Mouse (Mus musculus): ENCODE measurements around the gene 4930470P17Rik.
"Not testable (repeated sequence)": the region's sequence is repeated elsewhere in the genome, so short reads cannot be mapped to it uniquely, and the experiment has no call there.

4930470P17Rik gene

DNA sequence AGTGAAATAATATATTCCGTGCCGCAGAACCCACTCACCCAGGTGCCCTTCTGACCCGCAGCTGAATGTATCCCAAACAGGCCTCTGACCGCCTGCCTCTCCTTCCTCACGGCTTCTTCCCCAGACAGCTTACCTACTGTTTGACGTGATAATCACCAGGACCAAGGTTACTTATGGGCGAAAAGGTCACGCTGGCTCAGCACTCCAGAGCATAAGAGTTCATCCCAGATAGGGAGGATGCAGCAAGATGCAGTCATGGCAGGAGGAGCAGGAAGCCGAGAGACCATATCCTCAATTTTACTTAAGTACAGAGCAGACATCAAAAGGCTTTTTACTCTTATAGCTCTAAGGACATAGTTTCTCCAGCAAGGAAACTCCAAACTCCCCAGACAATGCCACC is at the start of gene 4930470P17Rik:
Gene 4930470P17Rik, minus strand, starts transcription at position 101 of the 400 bp plus-strand sequence.
- ChIA-PET CTCF (interaction anchor here (0.5 to 1.4 kb wide), 11 partner anchors 12 to 694 kb away, joined by 3 to 7 read pairs (median 4); no protein-coding TSS in a partner anchor), POLR2A (interaction anchor here in 3 of 4 experiments (1.0 to 1.6 kb wide), 4 partner anchors 11 to 159 kb away, joined by 3 to 4 read pairs (median 4); no protein-coding TSS in a partner anchor)

DNA sequence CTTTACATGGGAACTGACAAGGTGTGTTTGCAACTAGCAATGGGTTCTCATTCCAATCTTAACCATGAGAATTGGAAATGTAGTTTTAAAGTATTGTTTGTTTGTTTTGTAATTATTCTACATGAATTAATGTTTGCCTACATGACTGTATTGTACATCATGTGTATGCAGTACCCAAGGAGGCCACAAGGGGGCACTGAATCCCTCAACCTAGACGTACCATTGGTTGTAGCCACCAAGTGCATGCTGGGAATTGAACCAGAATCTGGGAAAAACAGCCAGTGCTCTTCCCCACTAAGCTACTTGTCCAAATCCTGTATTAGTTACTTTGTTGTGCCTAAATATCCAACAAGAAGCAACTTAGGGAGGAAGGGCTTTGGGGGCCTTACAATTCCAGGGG is 49.7 kb upstream of the 4930470P17Rik start:
- ChIA-PET CTCF (no interaction called here), POLR2A (interaction anchor here in 1 of 4 experiments (0.6 to 1.4 kb wide), 2 partner anchors 17 to 85 kb away, joined by 3 to 4 read pairs; no protein-coding TSS in a partner anchor)

DNA sequence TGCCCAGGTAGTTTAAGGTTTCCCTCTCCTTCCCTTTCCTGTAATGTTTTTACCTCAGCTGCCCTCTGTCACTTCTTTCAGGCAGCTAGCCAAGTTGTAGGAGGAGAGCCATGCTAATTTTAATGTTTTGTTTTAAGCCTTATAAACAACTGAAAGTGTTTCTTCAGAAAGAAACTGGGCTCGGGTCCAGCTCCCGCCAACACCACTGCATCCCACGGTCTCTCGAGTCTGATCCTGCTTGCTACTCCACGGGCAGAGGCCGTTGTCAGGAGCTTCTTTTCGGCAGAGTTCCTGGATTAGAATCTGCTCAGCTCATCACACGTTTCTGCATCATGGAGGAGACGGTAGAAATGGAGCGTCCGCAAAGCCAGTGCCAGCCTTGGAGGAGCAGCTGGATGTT is 46.7 kb upstream of the 4930470P17Rik start:
- ChIA-PET POLR2A (interaction anchor here in 1 of 4 experiments (1.2 kb wide), 1 partner anchor 47 kb away, joined by 3 read pairs; no protein-coding TSS in a partner anchor), CTCF (no interaction called here)

DNA sequence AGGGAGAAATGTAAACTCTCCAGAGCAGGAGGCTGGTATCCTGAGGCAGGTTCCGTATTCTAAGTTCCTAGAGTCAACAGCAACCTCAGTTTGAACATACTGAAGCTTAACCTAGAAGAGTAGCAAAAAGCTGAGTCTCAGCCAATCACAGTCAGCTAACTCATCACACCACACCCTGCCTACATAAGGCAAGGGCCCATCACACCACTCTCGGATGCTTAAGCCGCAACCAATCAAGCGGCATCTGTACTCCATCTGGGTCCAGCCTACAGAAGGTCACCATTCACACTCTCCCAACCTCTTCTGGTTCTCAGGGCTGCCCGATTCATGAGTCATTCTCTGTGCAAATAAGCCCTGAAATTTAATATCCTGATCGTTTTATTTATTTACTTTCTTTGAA is 44.4 kb upstream of the 4930470P17Rik start:
- POLR2A ChIA-PET = interaction anchor here in 1 of 4 experiments (1.3 kb wide), 1 partner anchor 119 kb away, joined by 3 read pairs; no protein-coding TSS in a partner anchor

DNA sequence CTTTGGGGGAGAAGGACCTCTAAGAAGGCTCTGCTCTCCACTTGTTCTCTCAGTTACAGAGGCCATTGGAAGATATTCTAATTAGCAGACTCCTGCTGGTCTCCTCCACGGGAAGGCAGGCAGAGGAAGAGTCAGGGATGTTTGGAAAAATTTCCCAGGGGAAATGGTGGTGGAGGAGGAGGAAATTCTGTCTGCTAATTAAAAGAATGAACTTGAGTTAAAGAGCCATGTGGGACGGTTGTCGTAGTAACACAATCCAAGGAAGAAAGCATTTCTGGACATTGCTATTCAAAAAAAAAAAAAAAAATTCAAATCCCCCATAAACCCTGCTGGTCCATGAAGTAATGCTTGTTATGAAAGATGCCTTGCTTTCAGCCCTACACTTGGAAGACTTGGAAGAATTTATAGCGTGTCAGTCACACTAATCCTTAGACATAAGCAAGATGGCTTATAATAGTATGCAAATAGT is 40.6 kb upstream of the 4930470P17Rik start:
- POLR2A ChIA-PET = interaction anchor here in 2 of 4 experiments (0.5 to 0.6 kb wide), 2 partner anchors 30 to 502 kb away, joined by 3 read pairs; no protein-coding TSS in a partner anchor
- CTCF ChIA-PET = interaction anchor here in 1 of 4 experiments (0.6 kb wide), 1 partner anchor 641 kb away, joined by 3 read pairs; no protein-coding TSS in a partner anchor

More for the DNA sequence above, 44.4 kb upstream of the 4930470P17Rik start:
- CTCF ChIA-PET = no interaction called here

DNA sequence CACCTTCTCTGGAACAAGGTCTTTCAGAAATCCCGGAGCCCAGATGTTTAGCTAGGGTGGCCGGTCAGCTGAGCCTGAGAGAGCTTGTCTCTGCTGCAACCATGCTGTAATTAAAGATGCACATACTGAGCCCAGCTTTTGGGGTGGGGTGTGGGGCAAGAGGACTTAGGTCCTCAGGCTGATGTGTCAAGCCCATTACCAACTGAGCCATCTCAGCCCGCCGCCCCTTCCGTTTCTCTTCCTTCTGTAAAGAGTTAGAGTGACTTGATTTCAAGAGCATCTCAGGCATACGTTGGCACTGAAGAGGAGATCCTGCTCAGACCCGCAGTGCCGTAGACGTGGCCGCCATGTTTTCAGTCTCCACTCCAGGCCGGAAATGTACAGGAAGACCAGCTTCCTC is 38.5 kb upstream of the 4930470P17Rik start:
- ChIA-PET POLR2A (interaction anchor here in 2 of 4 experiments (0.6 to 2.1 kb wide), 4 partner anchors 8 to 30 kb away, joined by 3 to 10 read pairs (median 6); no protein-coding TSS in a partner anchor), CTCF (interaction anchor here in 1 of 4 experiments (0.6 kb wide), 1 partner anchor 14 kb away, joined by 3 read pairs; no protein-coding TSS in a partner anchor)

DNA sequence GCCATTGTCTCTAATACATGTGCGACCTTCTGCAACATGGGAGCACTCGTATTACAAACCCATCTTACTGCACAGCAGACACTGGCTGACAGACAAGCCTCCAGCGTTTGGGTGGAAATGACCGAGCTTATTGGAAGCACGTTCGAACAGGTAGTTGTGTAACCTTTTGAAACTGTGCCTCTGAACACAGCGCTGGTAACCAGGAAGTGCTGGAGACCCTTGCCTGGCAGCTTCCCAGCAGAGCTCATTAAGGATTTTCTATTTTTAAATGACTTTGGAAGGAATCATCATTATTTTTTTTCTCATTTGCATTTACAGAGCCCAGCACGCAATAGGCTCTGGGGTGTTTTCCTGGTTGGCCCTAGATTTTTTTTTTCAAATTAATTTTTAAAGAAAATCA is 36.9 kb upstream of the 4930470P17Rik start:
- POLR2A ChIA-PET = interaction anchor here in 2 of 4 experiments (0.5 to 2.1 kb wide), 2 partner anchors 11 to 77 kb away, joined by 3 to 10 read pairs; no protein-coding TSS in a partner anchor
- CTCF ChIA-PET = interaction anchor here in 1 of 4 experiments (0.6 kb wide), 1 partner anchor 697 kb away, joined by 3 read pairs; no protein-coding TSS in a partner anchor

DNA sequence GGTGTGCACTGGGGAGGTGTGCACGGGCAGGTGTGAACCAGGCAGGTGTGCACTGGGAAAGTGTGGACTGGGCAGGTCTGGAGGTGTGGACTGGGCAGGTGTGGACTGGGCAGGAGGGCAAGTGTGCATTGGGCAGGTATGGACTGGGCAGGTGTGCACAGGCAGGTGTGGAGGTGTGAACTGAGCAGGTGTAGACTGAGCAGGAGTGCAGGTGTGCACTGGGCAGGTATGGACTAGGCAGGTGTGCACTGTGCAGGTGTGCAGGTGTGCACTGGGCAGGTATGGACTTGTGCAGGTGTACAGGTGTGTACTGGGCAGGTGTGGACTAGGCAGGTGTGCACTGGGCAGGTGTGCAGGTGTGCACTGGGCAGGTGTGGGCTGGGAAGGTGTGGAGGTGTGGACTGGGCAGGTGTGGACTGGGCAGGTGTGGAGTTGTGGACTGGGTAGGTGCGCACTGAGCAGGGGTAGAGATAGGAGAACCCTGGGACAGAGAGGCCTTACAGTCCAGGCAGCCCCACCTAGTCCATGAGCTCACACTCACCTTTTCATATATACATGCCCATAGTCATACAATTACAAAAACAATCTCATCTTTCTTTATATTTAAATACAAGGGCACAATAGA is 31.3 kb upstream of the 4930470P17Rik start:
- ChIA-PET POLR2A (interaction anchor here in 1 of 4 experiments (0.6 kb wide), 2 partner anchors 107 to 163 kb away, joined by 4 to 5 read pairs; no protein-coding TSS in a partner anchor), CTCF (interaction anchor here in 2 of 4 experiments (0.6 kb wide), 2 partner anchors 189 to 399 kb away, joined by 3 read pairs; no protein-coding TSS in a partner anchor)

DNA sequence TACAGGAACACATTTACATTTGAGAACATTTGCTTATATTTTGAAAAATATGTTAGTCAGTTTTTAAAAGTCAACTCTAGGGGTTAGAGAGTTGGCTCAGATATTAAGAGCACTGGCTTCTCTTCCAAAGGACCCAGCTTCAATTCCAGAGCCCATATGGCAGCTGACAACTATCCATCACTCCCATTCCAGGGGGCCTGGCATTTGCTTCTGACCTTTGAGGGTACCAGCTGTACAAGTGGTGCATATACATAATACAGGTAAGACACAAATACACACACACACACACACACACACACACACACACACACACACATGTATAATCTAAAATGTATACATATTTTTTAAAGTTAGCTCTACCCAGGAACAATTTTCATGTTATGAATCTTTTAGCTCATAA is 30.6 kb upstream of the 4930470P17Rik start:
- ChIA-PET POLR2A (interaction anchor here in 2 of 4 experiments (0.6 kb wide), 2 partner anchors 8 to 106 kb away, joined by 4 read pairs; no protein-coding TSS in a partner anchor), CTCF (interaction anchor here in 2 of 4 experiments (0.6 to 1.2 kb wide), 3 partner anchors 239 to 1574 kb away, joined by 3 to 6 read pairs (median 3); no protein-coding TSS in a partner anchor)

DNA sequence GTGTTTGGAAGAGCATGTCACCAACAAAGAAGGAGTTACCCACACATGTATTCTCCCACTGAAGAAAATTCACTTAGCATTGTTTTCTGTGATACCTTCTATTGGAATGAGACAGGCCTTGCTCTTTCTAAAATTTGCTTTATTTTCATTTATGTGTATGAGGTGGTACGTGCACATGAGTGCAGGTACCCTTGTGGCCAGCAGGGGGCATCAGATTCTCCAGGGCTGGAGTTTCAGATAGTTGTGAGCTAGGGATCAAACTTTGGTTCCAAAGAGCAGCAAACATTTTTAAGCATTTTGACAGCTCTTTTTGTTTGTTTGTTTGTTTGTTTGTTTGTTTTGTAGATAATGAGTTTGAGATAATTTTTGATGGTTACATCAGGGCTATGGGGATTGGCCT is 29.6 kb upstream of the 4930470P17Rik start:
- ChIA-PET CTCF (interaction anchor here in 2 of 4 experiments (0.6 to 1.2 kb wide), 2 partner anchors 240 to 1150 kb away, joined by 3 read pairs; no protein-coding TSS in a partner anchor), POLR2A (no interaction called here)

DNA sequence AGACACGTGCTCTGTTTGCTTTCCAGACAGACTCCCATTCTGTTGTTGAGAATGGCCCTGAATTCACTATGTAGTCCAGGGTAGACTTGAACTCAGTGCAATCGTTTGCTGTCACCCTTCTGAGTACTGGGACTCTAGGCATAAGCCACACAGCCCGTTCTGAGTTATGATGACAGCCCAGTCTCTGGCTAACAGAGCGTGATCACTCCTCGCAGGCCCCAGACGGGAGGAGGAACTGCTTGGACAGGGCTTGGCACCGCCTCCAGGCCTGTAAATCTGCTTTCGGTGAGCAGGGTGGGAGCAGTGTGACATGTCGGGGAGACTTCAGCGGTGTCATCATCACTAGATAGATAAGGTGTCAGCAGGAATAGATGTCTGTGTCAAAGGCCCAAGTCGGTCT is 28.7 kb upstream of the 4930470P17Rik start:
- ChIA-PET CTCF (interaction anchor here in 1 of 4 experiments (0.8 kb wide), 1 partner anchor 184 kb away, joined by 3 read pairs; no protein-coding TSS in a partner anchor), POLR2A (interaction anchor here in 1 of 4 experiments (0.6 kb wide), 1 partner anchor 46 kb away, joined by 3 read pairs; no protein-coding TSS in a partner anchor)

DNA sequence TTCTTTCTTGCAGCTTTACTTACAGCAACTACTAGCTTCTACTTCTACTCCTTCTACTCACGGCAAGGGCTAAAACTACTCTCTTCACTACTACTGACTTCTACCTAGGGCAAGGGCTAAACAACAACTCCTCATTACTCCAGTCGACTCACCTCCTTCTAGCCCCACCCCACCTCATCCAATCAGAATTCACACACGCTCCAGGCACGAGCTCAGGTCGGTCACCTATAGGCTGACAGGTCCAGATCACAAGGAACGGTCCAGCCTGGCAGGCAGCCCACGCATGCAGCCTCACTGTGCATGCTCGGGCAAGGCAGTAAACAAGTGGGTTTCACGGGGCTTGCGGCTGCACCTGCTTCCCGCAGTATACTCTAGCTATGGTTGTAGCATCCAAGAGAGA is 26.2 kb upstream of the 4930470P17Rik start:
- CTCF ChIA-PET = interaction anchor here in 1 of 4 experiments (1.0 kb wide), 1 partner anchor 117 kb away, joined by 3 read pairs; no protein-coding TSS in a partner anchor
- POLR2A ChIA-PET = interaction anchor here in 3 of 4 experiments (0.9 to 2.1 kb wide), 11 partner anchors 9 to 182 kb away, joined by 3 to 10 read pairs (median 4); no protein-coding TSS in a partner anchor

DNA sequence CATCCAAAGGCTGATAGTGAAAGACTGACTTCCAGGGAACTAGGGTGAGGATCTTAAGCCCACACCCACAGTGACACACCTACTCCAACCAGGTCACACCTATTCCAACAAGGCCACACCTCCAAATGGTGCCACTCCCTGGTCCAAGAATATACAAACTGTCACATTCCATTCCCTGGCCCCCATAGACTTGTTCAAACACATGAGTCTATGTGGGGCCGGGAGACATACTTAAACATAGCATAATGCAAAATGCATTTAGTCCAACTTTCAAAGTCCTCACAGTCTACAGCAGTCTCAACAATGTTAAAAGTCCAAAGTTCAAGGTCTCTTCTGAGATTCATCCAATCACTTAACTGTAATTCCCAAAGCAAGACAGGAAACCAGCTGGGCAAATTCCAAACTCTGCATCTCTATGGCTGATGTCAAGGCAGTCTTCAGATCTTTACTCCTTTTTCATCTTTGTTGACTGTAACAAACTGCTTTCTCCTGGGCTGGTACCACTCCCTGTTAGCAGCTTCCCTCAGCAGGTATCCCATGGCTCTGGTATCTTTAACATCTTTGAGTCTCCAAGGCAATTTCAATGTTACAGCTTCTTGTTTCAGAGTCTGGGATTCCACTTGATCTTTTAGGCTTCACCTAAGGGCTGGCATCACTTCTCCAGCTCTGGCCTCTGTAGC is 22.5 kb upstream of the 4930470P17Rik start:
- CTCF ChIA-PET = not testable (repeated sequence)
- POLR2A ChIA-PET = interaction anchor here in 1 of 4 experiments (0.6 kb wide), 1 partner anchor 106 kb away, joined by 3 read pairs; no protein-coding TSS in a partner anchor

DNA sequence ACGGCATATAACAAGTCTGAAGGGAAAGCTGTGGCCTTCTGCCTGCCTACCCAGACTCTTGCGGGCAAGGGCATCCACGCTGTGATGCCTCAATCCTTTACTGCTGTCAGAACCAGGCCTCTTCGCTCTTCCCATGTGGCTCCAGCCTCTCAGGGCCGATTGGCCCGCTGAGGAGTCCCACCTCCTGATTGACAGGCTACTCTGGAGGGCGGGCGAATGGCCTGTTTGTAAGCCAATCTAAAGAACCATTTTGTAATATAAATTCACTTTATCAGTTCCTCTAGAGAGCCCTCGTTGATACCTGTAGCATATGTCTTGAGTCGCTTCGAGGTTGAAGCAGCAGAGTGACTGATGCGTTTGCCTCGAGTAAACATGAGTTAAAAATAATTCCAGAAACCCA is 21.2 kb upstream of the 4930470P17Rik start:
- CTCF ChIA-PET = no interaction called here
- POLR2A ChIA-PET = no interaction called here

DNA sequence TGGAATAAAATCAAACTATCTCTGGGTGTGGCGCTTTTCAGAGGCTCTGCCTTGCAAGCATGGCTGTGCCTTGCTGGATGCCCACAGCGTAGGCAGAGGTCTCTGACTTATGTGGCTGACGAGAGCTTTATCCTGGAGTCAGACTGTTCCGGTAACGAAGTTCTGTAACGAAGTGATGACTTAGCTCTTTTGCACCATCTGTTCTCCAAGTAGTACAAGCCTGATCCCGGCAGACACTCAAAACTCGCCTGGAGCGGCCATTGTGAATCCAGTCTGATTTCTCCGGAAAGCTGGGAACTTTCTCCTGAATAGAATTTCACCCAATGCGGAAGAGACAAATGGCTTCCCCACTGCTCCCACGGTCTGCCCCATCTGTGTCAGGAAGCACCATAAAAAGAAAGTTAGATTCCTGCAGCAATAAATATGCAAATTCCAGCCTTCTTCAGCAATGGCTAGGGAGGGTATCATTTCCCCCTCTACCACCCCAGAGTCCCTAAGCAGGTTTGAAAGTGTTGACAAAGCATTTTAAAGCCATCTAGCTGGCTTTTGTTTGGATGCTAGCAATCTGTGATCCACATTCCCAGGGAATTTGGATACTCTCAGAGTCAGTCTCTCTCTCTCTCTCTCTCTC is 17.2 kb upstream of the 4930470P17Rik start:
- POLR2A ChIA-PET = interaction anchor here in 3 of 4 experiments (0.7 to 2.2 kb wide), 3 partner anchors 9 to 81 kb away, joined by 3 to 10 read pairs (median 6); no protein-coding TSS in a partner anchor

DNA sequence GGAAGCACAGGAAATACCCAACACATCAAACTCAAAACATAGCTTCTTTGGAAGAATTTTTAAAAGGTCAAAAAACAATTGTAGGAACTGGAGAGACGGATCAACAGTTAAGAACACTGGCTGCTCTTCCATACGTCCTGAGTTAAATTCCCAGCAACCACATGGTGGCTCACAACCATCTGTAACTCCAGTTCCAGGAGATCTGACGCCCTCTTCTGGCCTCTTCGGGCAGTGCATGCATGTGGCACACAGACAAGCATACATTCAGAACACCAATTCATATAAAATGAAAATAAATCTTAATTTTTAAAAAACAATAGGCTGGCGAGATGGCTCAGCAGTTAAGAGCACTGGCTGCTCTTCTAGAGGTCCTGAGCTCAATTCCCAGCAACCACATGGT is 10.0 kb upstream of the 4930470P17Rik start:
- POLR2A ChIA-PET = not testable (repeated sequence)
- CTCF ChIA-PET = interaction anchor here in 1 of 4 experiments (1.0 kb wide), 1 partner anchor 15 kb away, joined by 3 read pairs; no protein-coding TSS in a partner anchor

More for the DNA sequence above, 17.2 kb upstream of the 4930470P17Rik start:
- CTCF ChIA-PET = interaction anchor here in 2 of 4 experiments (0.6 to 0.8 kb wide), 2 partner anchors 18 to 914 kb away, joined by 3 to 6 read pairs; no protein-coding TSS in a partner anchor

DNA sequence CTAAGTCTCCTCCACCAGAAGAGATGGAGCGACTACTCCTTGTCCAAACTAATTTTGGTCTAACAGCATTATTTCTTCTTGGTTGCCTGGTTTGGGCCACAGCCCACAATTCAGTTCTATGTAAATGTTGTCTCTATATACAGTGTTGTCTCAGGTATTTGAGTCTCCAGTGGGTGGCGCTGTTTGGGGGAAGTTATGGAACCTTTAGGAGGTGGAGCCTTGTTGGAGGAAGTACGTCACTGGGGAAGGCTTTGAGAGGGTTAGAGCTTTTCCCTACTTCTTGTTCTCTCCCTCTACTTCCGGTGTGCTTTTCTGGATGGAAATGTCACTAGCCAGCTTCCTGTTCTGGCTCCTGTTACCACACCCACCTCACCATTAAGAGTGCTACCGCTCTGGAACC is 646 bp downstream of the 4930470P17Rik start:
- ChIA-PET CTCF (interaction anchor here (0.5 to 1.4 kb wide), 10 partner anchors 18 to 278 kb away, joined by 3 to 7 read pairs (median 4); no protein-coding TSS in a partner anchor), POLR2A (interaction anchor here in 3 of 4 experiments (1.0 to 1.6 kb wide), 4 partner anchors 12 to 159 kb away, joined by 3 to 4 read pairs (median 4); no protein-coding TSS in a partner anchor)

DNA sequence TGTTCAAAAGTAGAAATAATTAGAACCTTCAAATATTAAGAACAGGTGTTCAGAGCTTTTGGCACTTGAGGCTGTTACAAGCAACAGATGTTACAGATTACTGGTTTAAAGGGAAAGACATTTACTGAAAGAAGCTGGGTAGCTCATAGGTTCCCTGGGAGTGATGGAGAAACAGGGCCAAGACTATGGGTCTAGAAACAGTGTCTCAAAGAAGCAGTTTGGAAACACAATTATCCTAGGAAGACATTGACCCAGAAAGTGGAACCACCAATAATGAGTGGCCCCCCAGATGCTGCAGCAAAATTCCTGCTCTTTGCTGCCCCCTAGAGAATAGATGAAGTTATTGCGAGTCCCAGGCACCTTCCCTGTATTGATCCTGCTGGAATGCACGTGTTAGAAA is 4.2 kb downstream of the 4930470P17Rik start:
- ChIA-PET POLR2A (interaction anchor here in 2 of 4 experiments (0.6 to 2.2 kb wide), 5 partner anchors 15 to 87 kb away, joined by 3 to 6 read pairs (median 4); no protein-coding TSS in a partner anchor), CTCF (interaction anchor here (0.5 to 6.7 kb wide), 32 partner anchors 12 to 785 kb away, joined by 3 to 72 read pairs (median 4); no protein-coding TSS in a partner anchor)

Measured in embryonic stem cell, embryonic (primary cell).